Mouse (Mus musculus): ENCODE results near the gene Spcs2. TPM values are rescaled to one million over a fixed set of nuclear protein-coding genes. Genes with fewer than 3 reads are reported as not detected.

Spcs2 gene
- polyA plus RNA-seq, 1 experiment from 2014 or later = 307 TPM

- Histone ChIP-seq H3K4me1 (replicated peaks; ENCODE audit: control insufficient read depth, insufficient read depth, low read length) (no peaks in the 10 kb centered on the region), H3K4me2 (ENCODE audit: low read length) (no peak overlapping the region), H3K4me3 (ENCODE audit: low read depth, low read length) (no peak overlapping the region), H3K9me3 (ENCODE audit: control insufficient read depth, low read length) (no peaks in the 10 kb centered on the region), H3K27me3 (replicated peaks; ENCODE audit: control insufficient read depth, insufficient read depth, low read length) (no peaks in the 10 kb centered on the region), H3K9ac (ENCODE audit: low read length) (no peak overlapping the region), H3K36me3 (ENCODE audit: control insufficient read depth, insufficient read depth, low read length) (no peaks in the 10 kb centered on the region), H3K27ac (ENCODE audit: low read depth) (no peak overlapping the region)
- DNase-seq (ENCODE audit: low spot score) (no peak), ATAC-seq (replicated peaks; ENCODE audit: low FRiP score, low TSS enrichment, low read depth) (no peak)
- 79% methylated on average over 3 of the region's 3 CpGs for WGBS
Observed at GRCm38 (mm10) chr7:99893967-99894366, 30.7 kb upstream of the Spcs2 start.

GRCm38 (mm10) chr7:99892351-99892750 lies 29.1 kb upstream of the Spcs2 start:
- Histone ChIP-seq H3K36me3 (ENCODE audit: control insufficient read depth, insufficient read depth, low read length) (no peaks in the 10 kb centered on the region), H3K27ac (ENCODE audit: low read depth) (no peak overlapping the region), H3K4me1 (replicated peaks; ENCODE audit: control insufficient read depth, insufficient read depth, low read length) (no peaks in the 10 kb centered on the region), H3K9ac (ENCODE audit: low read length) (no peak overlapping the region), H3K4me2 (ENCODE audit: low read length) (no peak overlapping the region), H3K27me3 (replicated peaks; ENCODE audit: control insufficient read depth, insufficient read depth, low read length) (no peaks in the 10 kb centered on the region), H3K4me3 (ENCODE audit: low read depth, low read length) (no peak overlapping the region), H3K9me3 (ENCODE audit: control insufficient read depth, low read length) (no peaks in the 10 kb centered on the region)
- WGBS = 67% methylated on average over 2 of the region's 2 CpGs
- ATAC-seq (replicated peaks; ENCODE audit: low FRiP score, low TSS enrichment, low read depth) (no peak), DNase-seq (ENCODE audit: low spot score) (no peak)

DNA sequence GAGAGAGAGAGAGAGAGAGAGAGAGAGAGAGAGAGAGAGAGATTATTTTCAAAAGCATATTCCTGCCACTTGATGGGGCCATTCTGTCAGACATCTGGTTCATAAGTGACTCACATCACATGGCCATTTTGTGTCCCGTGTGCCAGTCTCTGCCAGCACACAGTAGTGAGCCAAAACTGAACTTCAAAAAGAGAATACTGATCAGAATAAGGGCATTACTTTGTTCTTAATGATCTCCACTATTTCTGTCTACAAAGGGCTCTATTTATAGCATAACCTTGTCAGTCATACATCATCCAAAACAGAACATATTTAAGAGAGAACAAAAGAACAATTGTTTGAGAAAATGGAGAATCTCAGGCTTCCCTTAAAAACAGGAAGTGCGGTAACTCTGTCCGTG lies 28.2 kb upstream of the Spcs2 start:
- Histone ChIP-seq H3K4me3 (ENCODE audit: low read depth, low read length) (no peak overlapping the region), H3K9ac (ENCODE audit: low read length) (no peak overlapping the region), H3K27me3 (replicated peaks; ENCODE audit: control insufficient read depth, insufficient read depth, low read length) (no peaks in the 10 kb centered on the region), H3K27ac (ENCODE audit: low read depth) (no peak overlapping the region; the same call in 1 of the 2 replicates), H3K4me2 (ENCODE audit: low read length) (no peak overlapping the region), H3K4me1 (replicated peaks; ENCODE audit: control insufficient read depth, insufficient read depth, low read length) (no peaks in the 10 kb centered on the region), H3K36me3 (ENCODE audit: control insufficient read depth, insufficient read depth, low read length) (no peaks in the 10 kb centered on the region), H3K9me3 (ENCODE audit: control insufficient read depth, low read length) (no peaks in the 10 kb centered on the region)
- DNase-seq (ENCODE audit: low spot score) = no peak
- ATAC-seq (replicated peaks; ENCODE audit: low FRiP score, low TSS enrichment, low read depth) = no peak
- 56% methylated on average over 3 of the region's 3 CpGs for WGBS

- 67% methylated on average over 3 of the region's 3 CpGs for WGBS
Observed at GRCm38 (mm10) chr7:99890168-99890755, 27.0 kb upstream of the Spcs2 start.

DNA sequence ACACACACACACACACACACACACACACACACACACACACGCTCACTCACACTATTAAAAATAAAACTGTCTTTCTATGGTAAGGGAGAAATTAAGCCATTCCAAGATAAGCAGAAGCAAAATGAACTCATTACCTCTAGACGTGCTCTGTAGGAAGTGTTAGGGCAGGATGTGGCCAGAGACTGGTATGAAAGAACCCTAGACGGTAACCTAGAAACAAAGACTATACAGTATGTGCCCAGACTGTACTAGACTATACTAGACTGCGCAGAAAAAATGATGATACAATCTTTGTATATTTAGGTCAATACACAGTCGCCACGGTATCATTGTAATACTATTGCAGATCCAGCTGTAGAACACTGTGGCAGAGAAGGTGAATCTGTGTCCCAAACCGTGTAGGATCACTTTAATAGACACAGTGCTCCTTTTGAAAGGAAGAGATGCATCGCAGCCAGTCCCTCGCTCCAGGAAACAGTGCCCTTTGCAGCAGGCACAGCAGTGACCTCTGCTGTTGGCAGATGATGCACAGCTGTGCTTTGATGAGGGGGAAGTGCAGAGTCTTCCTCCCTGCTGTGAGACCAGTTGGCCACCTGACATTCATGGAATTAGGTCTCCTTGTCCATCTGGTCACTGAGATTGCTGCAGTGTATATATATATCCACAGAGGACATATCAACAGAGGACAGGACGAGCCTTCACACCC lies 26.1 kb upstream of the Spcs2 start:
- Histone ChIP-seq H3K27me3 (replicated peaks; ENCODE audit: control insufficient read depth, insufficient read depth, low read length) (no peaks in the 10 kb centered on the region), H3K4me3 (ENCODE audit: low read depth, low read length) (no peak overlapping the region), H3K36me3 (ENCODE audit: control insufficient read depth, insufficient read depth, low read length) (no peaks in the 10 kb centered on the region), H3K4me2 (ENCODE audit: low read length) (no peak overlapping the region), H3K9ac (ENCODE audit: low read length) (no peak overlapping the region), H3K27ac (ENCODE audit: low read depth) (no peak overlapping the region), H3K9me3 (ENCODE audit: control insufficient read depth, low read length) (no peaks in the 10 kb centered on the region), H3K4me1 (replicated peaks; ENCODE audit: control insufficient read depth, insufficient read depth, low read length) (no peaks in the 10 kb centered on the region)
- 45% methylated on average over 10 of the region's 10 CpGs for WGBS
- DNase-seq (ENCODE audit: low spot score) (no peak), ATAC-seq (replicated peaks; ENCODE audit: low FRiP score, low TSS enrichment, low read depth) (no peak)

More at GRCm38 (mm10) chr7:99890168-99890755, 27.0 kb upstream of the Spcs2 start:
- Histone ChIP-seq H3K36me3 (ENCODE audit: control insufficient read depth, insufficient read depth, low read length) (no peaks in the 10 kb centered on the region), H3K4me3 (ENCODE audit: low read depth, low read length) (no peak overlapping the region), H3K27me3 (replicated peaks; ENCODE audit: control insufficient read depth, insufficient read depth, low read length) (no peaks in the 10 kb centered on the region), H3K9ac (ENCODE audit: low read length) (no peak overlapping the region), H3K9me3 (ENCODE audit: control insufficient read depth, low read length) (no peaks in the 10 kb centered on the region), H3K4me1 (replicated peaks; ENCODE audit: control insufficient read depth, insufficient read depth, low read length) (no peaks in the 10 kb centered on the region), H3K27ac (ENCODE audit: low read depth) (no peak overlapping the region), H3K4me2 (ENCODE audit: low read length) (no peak overlapping the region)
- no peak for DNase-seq (ENCODE audit: low spot score)
- no peak for ATAC-seq (replicated peaks; ENCODE audit: low FRiP score, low TSS enrichment, low read depth)

DNA sequence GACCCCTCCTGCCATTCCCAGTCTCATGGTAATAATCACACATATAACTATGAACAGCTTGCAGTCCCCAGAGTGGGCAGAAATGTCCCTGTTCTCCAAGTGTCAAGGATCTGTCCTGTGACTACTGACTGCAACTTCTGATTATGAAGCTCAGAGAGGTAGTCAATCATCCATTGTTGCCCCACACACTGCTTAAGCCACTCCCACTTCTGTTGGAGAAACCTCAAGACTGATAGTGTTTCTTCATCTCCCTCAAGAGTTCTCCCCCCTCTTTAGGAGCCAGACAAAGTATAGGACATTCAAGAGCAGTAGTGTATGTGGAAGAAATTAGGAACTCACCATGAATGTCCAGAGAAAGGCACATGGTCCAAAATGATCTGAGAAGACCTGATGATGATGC lies 24.5 kb upstream of the Spcs2 start:
- Histone ChIP-seq H3K9ac (ENCODE audit: low read length) (no peak overlapping the region), H3K4me1 (replicated peaks; ENCODE audit: control insufficient read depth, insufficient read depth, low read length) (no peaks in the 10 kb centered on the region), H3K4me3 (ENCODE audit: low read depth, low read length) (no peak overlapping the region), H3K27ac (ENCODE audit: low read depth) (no peak overlapping the region), H3K36me3 (ENCODE audit: control insufficient read depth, insufficient read depth, low read length) (no peaks in the 10 kb centered on the region), H3K9me3 (ENCODE audit: control insufficient read depth, low read length) (no peaks in the 10 kb centered on the region), H3K4me2 (ENCODE audit: low read length) (no peak overlapping the region), H3K27me3 (replicated peaks; ENCODE audit: control insufficient read depth, insufficient read depth, low read length) (no peaks in the 10 kb centered on the region)
- no peak for DNase-seq (ENCODE audit: low spot score)
- no peak for ATAC-seq (replicated peaks; ENCODE audit: low FRiP score, low TSS enrichment, low read depth)

DNA sequence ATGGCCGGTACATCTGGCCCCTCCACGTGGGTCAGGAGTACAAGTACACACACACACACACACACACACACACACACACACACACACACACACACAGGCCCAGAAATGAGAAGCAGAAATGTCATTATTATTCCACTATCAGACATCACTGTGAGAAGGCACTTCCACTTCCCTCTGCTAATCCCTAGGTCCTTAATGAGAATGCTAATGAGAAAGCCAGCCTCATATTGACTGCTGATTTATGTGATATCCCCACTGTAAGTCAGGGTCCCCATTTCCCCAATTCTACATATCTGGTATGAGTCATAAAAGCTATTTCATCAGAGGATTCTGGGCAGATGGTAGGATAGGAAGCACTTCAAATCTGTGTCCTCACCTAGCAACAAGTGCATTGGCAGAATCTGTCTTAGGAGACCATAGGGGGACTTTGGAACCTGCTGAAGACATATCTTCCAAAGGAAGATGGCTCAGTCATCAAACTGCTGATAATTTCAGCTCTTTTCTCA lies 24.0 kb upstream of the Spcs2 start:
- no peak overlapping the region for H3K4me3 ChIP-seq (ENCODE audit: low read depth, low read length)
- H3K36me3 ChIP-seq (ENCODE audit: control insufficient read depth, insufficient read depth, low read length) = no peaks in the 10 kb centered on the region
- H3K4me1 ChIP-seq (replicated peaks; ENCODE audit: control insufficient read depth, insufficient read depth, low read length) = no peaks in the 10 kb centered on the region
- H3K27ac ChIP-seq (ENCODE audit: low read depth) = no peak overlapping the region
- ATAC-seq (replicated peaks; ENCODE audit: low FRiP score, low TSS enrichment, low read depth) = no peak
- 74% methylated on average over 2 of the region's 2 CpGs for WGBS
- H3K27me3 ChIP-seq (replicated peaks; ENCODE audit: control insufficient read depth, insufficient read depth, low read length) = no peaks in the 10 kb centered on the region
- H3K9me3 ChIP-seq (ENCODE audit: control insufficient read depth, low read length) = no peaks in the 10 kb centered on the region
- no peak overlapping the region for H3K4me2 ChIP-seq (ENCODE audit: low read length)
- no peak overlapping the region for H3K9ac ChIP-seq (ENCODE audit: low read length)
- no peak for DNase-seq (ENCODE audit: low spot score)

- WGBS = 66% methylated on average over 2 of the region's 2 CpGs
- no peak overlapping the region for H3K4me2 ChIP-seq (ENCODE audit: low read length)
- ATAC-seq (replicated peaks; ENCODE audit: low FRiP score, low TSS enrichment, low read depth) = no peak
Observed at GRCm38 (mm10) chr7:99878254-99878653, 15.0 kb upstream of the Spcs2 start.

DNA sequence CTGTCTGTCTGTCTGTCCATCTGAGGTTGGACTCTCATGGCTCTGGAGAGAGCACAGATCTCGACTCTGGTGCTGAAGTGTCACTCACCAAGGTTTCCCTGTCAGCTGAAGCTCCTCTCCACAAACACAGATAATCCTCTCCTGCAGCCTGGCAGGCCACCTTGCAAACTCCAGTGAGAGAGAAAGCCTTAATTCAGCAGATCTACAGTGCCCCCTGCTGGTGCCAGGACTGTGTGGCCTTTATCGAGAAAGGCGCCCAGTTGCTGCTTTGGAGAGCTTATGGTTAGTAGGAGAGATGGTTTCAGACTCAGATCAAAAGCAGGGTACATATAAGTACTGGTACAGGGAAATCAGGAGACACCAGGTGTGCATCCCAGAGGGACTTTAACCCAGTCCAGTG lies 13.1 kb upstream of the Spcs2 start:
- DNase-seq (ENCODE audit: low spot score) = peak; percentile 95
- ATAC-seq (replicated peaks; ENCODE audit: low FRiP score, low TSS enrichment, low read depth) = 0 out of 2 replicates have a peak, but pooled peaks have one; percentile 36
- no peak overlapping the region for H3K4me3 ChIP-seq (ENCODE audit: low read depth, low read length)
- no peak overlapping the region for H3K27ac ChIP-seq (ENCODE audit: low read depth)
- H3K4me1 ChIP-seq (replicated peaks; ENCODE audit: control insufficient read depth, insufficient read depth, low read length) = no peaks in the 10 kb centered on the region
- H3K27me3 ChIP-seq (replicated peaks; ENCODE audit: control insufficient read depth, insufficient read depth, low read length) = no peaks in the 10 kb centered on the region
- 1% methylated on average over 3 of the region's 3 CpGs for WGBS
- H3K9ac ChIP-seq (ENCODE audit: low read length) = no peak overlapping the region
- no peaks in the 10 kb centered on the region for H3K9me3 ChIP-seq (ENCODE audit: control insufficient read depth, low read length)
- H3K4me2 ChIP-seq (ENCODE audit: low read length) = no peak overlapping the region
- H3K36me3 ChIP-seq (ENCODE audit: control insufficient read depth, insufficient read depth, low read length) = no peaks in the 10 kb centered on the region

More at GRCm38 (mm10) chr7:99878254-99878653, 15.0 kb upstream of the Spcs2 start:
- H3K9ac ChIP-seq (ENCODE audit: low read length) = no peak overlapping the region
- no peaks in the 10 kb centered on the region for H3K9me3 ChIP-seq (ENCODE audit: control insufficient read depth, low read length)
- H3K4me1 ChIP-seq (replicated peaks; ENCODE audit: control insufficient read depth, insufficient read depth, low read length) = no peaks in the 10 kb centered on the region
- no peaks in the 10 kb centered on the region for H3K36me3 ChIP-seq (ENCODE audit: control insufficient read depth, insufficient read depth, low read length)
- H3K27ac ChIP-seq (ENCODE audit: low read depth) = no peak overlapping the region
- H3K27me3 ChIP-seq (replicated peaks; ENCODE audit: control insufficient read depth, insufficient read depth, low read length) = no peaks in the 10 kb centered on the region
- no peak overlapping the region for H3K4me3 ChIP-seq (ENCODE audit: low read depth, low read length)
- no peak for DNase-seq (ENCODE audit: low spot score)

Data from intestine, embryonic 14.5 days (tissue).